Mouse (Mus musculus) liver, embryonic 13.5 days (tissue): ENCODE measurements around the gene Ubl3. TPM values are rescaled to one million over a fixed set of nuclear protein-coding genes. Genes with fewer than 3 reads are reported as not detected.

Experiments
- ATAC-seq: fragments of 200-750 bp; cut with Nextera tagmentation; 2 replicates; pipeline ENCODE4 v1.8.0; 2017; ENCODE audit warnings: low read depth, mild to moderate bottlenecking, moderate number of reproducible peaks, moderate library complexity
- DNase-seq: peaks from one replicate; pipeline ENCODE4 v3.0.0; 2022
- H3K27ac ChIP-seq: fragments of 300-500 bp; sonication (generic); 2 replicates; pipeline ENCODE4 v1.5.1; 2015; ENCODE audit warnings: moderate library complexity, mild to moderate bottlenecking, inconsistent platforms
- H3K27me3 ChIP-seq: fragments of 300-500 bp; sonication (generic); 2 replicates; pipeline ENCODE4 v1.6.1; 2015; ENCODE audit warnings: mild to moderate bottlenecking, inconsistent platforms
- H3K36me3 ChIP-seq: fragments of 300-500 bp; sonication (generic); 2 replicates; pipeline ENCODE4 v1.6.1; 2015; ENCODE audit warnings: mild to moderate bottlenecking, inconsistent platforms
- H3K4me1 ChIP-seq: fragments of 300-500 bp; sonication (generic); replicated peaks from 2 replicates; pipeline ENCODE4 v1.6.1; 2015; ENCODE audit warnings: inconsistent platforms
- H3K4me2 ChIP-seq: fragments of 300-500 bp; sonication (generic); 2 replicates; pipeline ENCODE4 v1.6.1; 2015; ENCODE audit warnings: inconsistent platforms, mild to moderate bottlenecking, moderate library complexity
- H3K4me3 ChIP-seq: fragments of 300-500 bp; sonication (generic); replicated peaks from 2 replicates; pipeline ENCODE4 v1.5.1; 2015; ENCODE audit warnings: mild to moderate bottlenecking, inconsistent platforms
- H3K9ac ChIP-seq: fragments of 300-500 bp; sonication (generic); 2 replicates; pipeline ENCODE4 v1.6.1; 2015; ENCODE audit warnings: mild to moderate bottlenecking, inconsistent platforms
- H3K9me3 ChIP-seq: fragments of 300-500 bp; sonication (generic); replicated peaks from 2 replicates; pipeline ENCODE4 v1.6.1; 2016; ENCODE audit warnings: inconsistent platforms
- WGBS: fragments of 180-500 bp; shearing (Covaris S2); methylation state at CpG from one replicate; pipeline ENCODE4 v1.1.7; 2015; ENCODE audit not compliant: insufficient replicate concordance; 5-methylcytosine and 5-hydroxymethylcytosine counted together
- polyA plus RNA-seq: library from polyadenylated mRNA; unstranded; fragments of >200 nt; fragmentation: Nextera tagmentation; extraction: Ambion mirVana; gene quantifications from 2 replicates; pipeline ENCODE4 v1.2.1, GENCODE M21; 2015

Gene Ubl3
- polyA plus RNA-seq, 1 experiment from 2014 or later = 18.5 TPM

DNA sequence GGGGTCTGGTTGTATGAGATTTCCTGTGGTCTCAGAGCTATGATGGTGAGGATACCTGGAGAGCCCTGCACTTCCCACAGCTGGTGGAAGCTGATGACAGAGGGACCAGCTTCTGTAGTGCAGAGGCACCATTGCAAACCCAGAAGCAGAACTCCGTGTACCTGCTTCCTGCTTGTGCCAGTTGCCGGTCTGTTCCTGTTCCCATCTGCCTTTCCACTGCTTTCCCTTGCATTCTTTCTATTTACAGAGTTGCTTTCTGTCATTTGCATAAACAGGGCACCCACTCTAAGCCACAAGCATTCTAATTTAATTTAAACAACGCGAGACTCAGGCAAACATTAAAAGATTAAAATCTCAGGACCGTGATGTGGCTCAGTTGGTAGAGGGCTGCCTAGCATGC is 53.0 kb downstream of the Ubl3 start:
- Histone ChIP-seq H3K9ac (no peak overlapping the region), H3K4me1 (peaks cover 10% of the 10 kb centered on the region), H3K27me3 (no peaks in the 10 kb centered on the region), H3K36me3 (no peaks in the 10 kb centered on the region), H3K4me3 (no peak overlapping the region), H3K27ac (no peak overlapping the region), H3K9me3 (no peaks in the 10 kb centered on the region), H3K4me2 (no peak overlapping the region)
- 58% methylated on average over 5 of the region's 5 CpGs for WGBS
- ATAC-seq (no peak), DNase-seq (no peak)

DNA sequence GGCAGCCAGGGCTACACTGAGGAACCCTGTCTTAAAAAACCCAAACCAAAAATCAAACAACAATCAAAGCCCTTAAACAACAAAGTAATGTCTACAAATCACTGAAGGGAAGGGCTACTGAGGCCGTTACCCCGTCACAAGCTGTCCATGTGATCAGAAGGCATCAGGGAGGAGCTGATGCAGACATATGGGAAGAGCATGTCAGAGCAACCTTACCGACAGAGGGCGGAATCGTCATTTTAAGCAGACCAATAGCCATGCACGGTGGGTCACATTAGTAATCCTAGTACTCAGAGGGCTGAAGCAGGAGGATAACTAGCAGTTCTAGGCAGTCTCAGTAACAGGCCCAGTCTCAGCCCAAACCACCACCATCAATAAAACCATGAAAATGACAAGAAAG is 56.6 kb downstream of the Ubl3 start:
- Histone ChIP-seq H3K4me3 (no peak overlapping the region), H3K36me3 (no peaks in the 10 kb centered on the region), H3K27me3 (no peaks in the 10 kb centered on the region), H3K9me3 (no peaks in the 10 kb centered on the region), H3K27ac (no peak overlapping the region), H3K4me1 (peaks cover 10% of the 10 kb centered on the region), H3K9ac (no peak overlapping the region), H3K4me2 (no peak overlapping the region)
- ATAC-seq = no peak
- DNase-seq = no peak
- WGBS = 66% methylated on average over 6 of the region's 6 CpGs

DNA sequence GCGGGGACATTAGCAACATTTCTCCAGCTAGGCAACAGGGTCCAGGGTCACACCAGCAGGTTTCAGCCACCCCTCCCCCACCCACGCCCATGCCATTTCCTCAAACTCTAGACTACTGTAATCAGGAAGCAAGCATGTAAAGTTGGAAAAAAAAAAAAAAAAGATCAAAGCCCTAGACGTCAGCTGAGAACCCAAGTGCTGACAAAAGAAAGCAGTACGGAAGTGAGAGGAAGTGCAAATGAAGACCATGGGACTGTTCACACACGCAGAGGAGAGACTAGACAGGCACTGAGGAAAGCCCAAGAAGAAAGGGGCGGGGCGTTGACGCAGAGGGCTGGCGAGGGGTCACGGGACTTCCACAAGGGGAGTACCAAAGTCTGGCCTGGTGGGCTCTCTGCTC is 57.4 kb downstream of the Ubl3 start:
- DNase-seq = peak; percentile 20
- Histone ChIP-seq H3K9ac (no peak overlapping the region), H3K4me2 (peak overlapping the region; percentile 35), H3K27me3 (no peaks in the 10 kb centered on the region), H3K36me3 (no peaks in the 10 kb centered on the region), H3K4me1 (peaks cover 10% of the 10 kb centered on the region), H3K27ac (no peak overlapping the region), H3K9me3 (no peaks in the 10 kb centered on the region), H3K4me3 (no peak overlapping the region)
- WGBS = 10% methylated on average over 10 of the region's 10 CpGs
- peak; percentile 47 for ATAC-seq

DNA sequence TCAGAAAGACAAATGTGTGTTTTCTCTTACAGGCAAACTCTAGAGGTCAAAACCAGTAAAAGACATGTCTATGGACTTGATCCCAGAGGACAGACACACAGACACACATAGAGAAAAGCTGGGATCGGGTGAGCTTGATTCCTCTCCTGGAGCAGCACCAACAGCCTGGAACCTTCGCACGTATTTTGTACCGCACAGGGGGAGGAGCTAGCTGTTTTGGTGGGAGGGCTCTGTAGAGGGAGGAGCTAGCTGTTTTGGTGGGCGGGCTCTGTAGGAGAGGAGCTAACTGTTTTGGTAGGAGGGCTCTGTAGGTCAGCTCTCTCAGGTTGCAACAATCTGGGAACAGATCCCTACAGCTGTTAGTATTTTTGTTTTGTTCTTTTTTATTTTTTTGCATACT is 58.3 kb downstream of the Ubl3 start:
- 62% methylated on average over 5 of the region's 5 CpGs for whole genome bisulfite sequencing
- Histone ChIP-seq H3K27ac (no peak overlapping the region), H3K4me3 (no peak overlapping the region), H3K4me1 (peaks cover 5% of the 10 kb centered on the region), H3K9ac (no peak overlapping the region), H3K36me3 (no peaks in the 10 kb centered on the region), H3K4me2 (no peak overlapping the region), H3K9me3 (no peaks in the 10 kb centered on the region), H3K27me3 (no peaks in the 10 kb centered on the region)
- DNase-seq = no peak
- no peak for ATAC-seq

DNA sequence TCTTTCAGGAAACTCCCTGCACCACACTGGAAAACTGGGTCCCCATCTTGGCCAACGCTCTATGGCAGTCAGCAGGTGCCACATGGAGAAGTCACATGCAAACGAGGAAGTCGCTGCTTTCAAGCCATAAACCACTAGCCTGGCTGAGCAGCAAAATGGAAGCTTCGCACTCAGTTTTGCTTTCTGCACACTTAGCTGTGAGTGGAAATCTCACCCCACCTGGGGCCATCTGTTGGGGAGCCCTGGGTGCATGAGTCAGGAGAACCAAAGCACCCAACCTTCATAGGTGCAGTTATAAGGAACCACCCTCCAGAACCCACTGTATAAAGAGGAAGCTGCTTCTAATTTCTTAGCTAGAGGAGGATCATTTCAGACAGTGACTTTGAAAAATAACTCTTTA is 59.6 kb downstream of the Ubl3 start:
- Histone ChIP-seq H3K27me3 (no peaks in the 10 kb centered on the region), H3K4me1 (peaks cover 5% of the 10 kb centered on the region), H3K9ac (no peak overlapping the region), H3K36me3 (no peaks in the 10 kb centered on the region), H3K4me2 (no peak overlapping the region), H3K9me3 (no peaks in the 10 kb centered on the region), H3K27ac (no peak overlapping the region), H3K4me3 (no peak overlapping the region)
- DNase-seq (no peak), ATAC-seq (no peak)
- 60% methylated on average over 4 of the region's 4 CpGs for WGBS

DNA sequence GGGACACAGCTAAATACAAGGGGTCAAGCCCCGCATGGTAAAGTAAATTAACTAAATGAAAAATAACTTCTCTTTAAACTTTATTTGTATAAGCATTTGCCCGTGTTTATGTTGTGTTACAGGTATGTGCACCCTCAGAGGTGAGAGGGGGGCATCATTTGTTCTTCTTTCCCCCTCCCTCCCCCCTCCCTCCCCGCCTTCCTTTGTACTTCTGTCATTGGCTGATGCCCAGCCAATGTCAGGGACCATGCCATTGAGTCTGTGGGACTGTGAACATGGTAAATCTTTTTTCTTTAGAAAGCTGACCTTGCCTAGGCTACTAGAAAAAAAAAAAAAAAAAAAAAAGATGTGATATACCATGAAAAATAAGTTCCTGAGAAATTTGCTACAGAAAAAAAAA is 62.2 kb downstream of the Ubl3 start:
- no peak overlapping the region for H3K4me2 ChIP-seq
- H3K27me3 ChIP-seq = no peaks in the 10 kb centered on the region
- no peaks in the 10 kb centered on the region for H3K36me3 ChIP-seq
- no peak overlapping the region for H3K27ac ChIP-seq
- H3K9ac ChIP-seq = no peak overlapping the region
- DNase-seq = no peak
- no peaks in the 10 kb centered on the region for H3K9me3 ChIP-seq
- WGBS = 61% methylated on average over 3 of the region's 3 CpGs
- no peak overlapping the region for H3K4me3 ChIP-seq
- no peak for ATAC-seq
- H3K4me1 ChIP-seq = peaks cover 3% of the 10 kb centered on the region

DNA sequence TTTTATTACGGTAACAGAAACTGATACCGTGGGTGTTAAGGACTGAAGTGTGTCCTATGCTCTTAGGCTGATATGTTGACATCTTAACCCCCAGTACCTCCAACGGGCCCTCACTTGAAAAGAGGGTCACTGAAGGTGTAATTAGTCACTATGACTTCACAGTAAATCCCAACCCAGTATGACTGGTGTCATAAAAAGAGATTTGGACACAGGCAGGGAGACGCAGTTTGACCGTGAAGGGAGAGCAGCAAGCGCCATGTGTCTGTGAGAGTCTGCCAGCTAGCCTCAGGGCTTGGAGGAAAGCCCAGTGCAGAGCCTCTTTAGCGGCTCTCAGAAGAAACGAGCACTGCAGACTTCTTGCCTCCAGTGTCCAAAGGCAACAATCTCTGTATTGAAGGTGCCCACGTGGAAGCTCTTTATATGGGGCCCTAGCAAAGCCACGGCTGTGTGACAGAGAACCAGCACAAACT is 62.8 kb downstream of the Ubl3 start:
- Histone ChIP-seq H3K27me3 (no peaks in the 10 kb centered on the region), H3K9me3 (no peaks in the 10 kb centered on the region), H3K4me3 (no peak overlapping the region), H3K4me1 (no peaks in the 10 kb centered on the region), H3K9ac (no peak overlapping the region), H3K27ac (no peak overlapping the region), H3K4me2 (no peak overlapping the region), H3K36me3 (no peaks in the 10 kb centered on the region)
- ATAC-seq = no peak
- 55% methylated on average over 10 of the region's 10 CpGs for WGBS
- DNase-seq = no peak

DNA sequence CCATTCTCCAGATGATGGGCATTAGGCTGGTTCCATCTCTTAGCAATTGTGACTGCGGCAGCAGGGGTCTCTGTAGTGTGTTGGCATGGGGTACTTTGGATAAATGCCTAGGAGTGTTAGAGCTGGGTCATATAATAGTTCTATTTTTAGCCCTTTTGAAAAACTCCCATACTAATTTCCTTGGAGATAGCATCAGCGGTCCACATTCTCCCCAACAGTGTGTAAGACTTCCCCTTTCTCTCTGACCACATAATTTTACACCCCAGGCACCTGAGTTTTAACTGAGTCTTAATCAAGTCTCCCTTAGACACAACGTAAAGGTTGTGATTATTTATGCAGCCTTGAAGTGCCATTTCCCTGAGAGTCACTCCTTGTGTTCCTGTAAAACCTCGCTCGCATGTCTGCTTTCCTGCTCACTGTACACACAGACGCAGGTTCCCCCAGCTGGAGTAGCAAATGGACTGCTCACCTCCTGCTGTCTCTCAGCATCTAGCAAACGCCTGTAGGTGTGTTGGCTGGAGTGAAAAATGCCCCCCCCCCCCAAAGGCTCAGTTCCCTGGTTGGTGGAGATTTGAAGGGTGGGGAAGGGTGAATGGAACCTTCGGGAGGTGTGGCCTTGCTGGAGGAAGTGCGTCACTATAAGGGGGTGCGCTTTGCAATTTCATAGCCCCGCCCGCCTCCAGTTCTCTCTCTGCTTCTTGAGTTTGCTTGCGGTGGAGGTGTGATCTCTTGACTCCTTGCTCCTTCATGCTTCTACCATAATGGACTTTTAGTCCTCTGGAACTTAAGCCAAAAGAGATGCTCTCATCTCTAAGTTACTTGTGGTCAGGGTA is 63.5 kb downstream of the Ubl3 start:
- ATAC-seq (peak; percentile 53; the same call in 1 of the 2 replicates), DNase-seq (no peak)
- WGBS = 48% methylated on average over 13 of the region's 13 CpGs
- H3K36me3 ChIP-seq = no peaks in the 10 kb centered on the region
- no peak overlapping the region for H3K4me3 ChIP-seq
- H3K4me2 ChIP-seq = peak overlapping the region; percentile 24
- H3K4me1 ChIP-seq = no peaks in the 10 kb centered on the region
- no peaks in the 10 kb centered on the region for H3K27me3 ChIP-seq
- no peak overlapping the region for H3K9ac ChIP-seq
- no peaks in the 10 kb centered on the region for H3K9me3 ChIP-seq
- H3K27ac ChIP-seq = no peak overlapping the region

DNA sequence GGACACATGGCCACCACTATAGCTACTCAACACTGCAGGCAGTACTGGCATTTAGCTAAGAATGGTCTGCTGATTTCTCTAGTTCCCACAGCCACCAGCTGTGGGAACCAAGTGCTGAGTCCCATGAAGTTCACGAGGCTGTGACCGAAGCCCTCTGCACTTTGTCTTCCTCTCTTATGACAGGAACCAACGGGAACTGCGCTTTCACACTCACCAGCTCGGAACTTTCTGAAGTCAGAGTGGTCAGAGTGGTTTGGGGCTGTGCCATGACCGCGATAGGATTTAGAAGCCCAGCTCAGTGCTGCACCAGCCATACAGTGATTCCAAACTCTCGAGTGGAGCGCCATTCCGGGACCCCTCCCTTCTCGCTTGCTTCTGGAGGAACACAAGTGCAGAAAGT is 66.4 kb downstream of the Ubl3 start:
- Histone ChIP-seq H3K9me3 (no peaks in the 10 kb centered on the region), H3K4me1 (no peaks in the 10 kb centered on the region), H3K4me2 (no peak overlapping the region), H3K4me3 (no peak overlapping the region), H3K9ac (no peak overlapping the region), H3K36me3 (no peaks in the 10 kb centered on the region), H3K27ac (no peak overlapping the region), H3K27me3 (no peaks in the 10 kb centered on the region)
- WGBS = 65% methylated on average over 11 of the region's 11 CpGs
- DNase-seq (no peak), ATAC-seq (no peak)

DNA sequence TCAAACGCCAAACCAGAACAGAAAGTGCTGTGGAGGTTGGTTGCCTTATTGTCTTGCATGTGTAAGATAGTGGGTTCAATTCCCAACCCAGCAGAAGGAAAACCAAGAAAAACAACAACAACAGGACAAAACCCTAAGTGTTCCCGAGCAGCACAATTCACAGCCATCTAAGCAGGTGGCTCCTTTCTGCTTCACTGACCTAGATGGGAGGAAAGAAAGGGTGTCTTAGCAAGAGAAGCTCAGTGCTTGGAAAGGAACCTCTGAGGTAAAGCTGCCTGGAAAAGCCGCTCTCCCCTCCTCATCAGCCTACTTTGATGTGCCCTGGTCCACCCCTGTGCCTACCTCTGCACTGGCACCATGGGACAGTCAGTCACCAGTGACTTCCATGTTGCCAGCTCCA is 70.8 kb downstream of the Ubl3 start:
- H3K4me3 ChIP-seq = no peak overlapping the region
- H3K9ac ChIP-seq = no peak overlapping the region
- H3K27me3 ChIP-seq = no peaks in the 10 kb centered on the region
- H3K9me3 ChIP-seq = no peaks in the 10 kb centered on the region
- ATAC-seq (no peak), DNase-seq (no peak)
- H3K4me1 ChIP-seq = no peaks in the 10 kb centered on the region
- H3K36me3 ChIP-seq = no peaks in the 10 kb centered on the region
- H3K27ac ChIP-seq = no peak overlapping the region
- no peak overlapping the region for H3K4me2 ChIP-seq
- WGBS = 57% methylated on average over 3 of the region's 3 CpGs

DNA sequence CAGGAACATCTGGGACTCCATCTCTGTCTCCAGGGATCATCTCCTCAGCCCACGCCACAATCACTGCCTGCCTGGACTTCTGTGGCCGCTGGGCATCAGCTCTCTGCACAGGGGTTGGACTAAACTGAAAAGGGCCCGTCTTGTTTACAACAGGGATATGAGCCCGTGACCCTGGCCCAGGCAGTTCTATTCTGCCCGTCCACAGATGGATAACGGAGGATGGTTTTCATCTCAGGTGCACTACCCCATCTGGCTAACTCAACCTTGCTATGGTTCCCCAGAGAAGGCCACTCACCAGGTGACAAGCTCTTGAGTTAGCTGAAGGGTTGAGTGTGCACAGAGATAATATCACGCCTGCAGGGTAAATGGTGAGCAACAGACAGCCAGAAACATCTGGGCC is 78.2 kb downstream of the Ubl3 start:
- WGBS = 55% methylated on average over 7 of the region's 7 CpGs
- H3K4me3 ChIP-seq = no peak overlapping the region
- H3K36me3 ChIP-seq = no peaks in the 10 kb centered on the region
- no peaks in the 10 kb centered on the region for H3K9me3 ChIP-seq
- no peaks in the 10 kb centered on the region for H3K4me1 ChIP-seq
- no peak overlapping the region for H3K4me2 ChIP-seq
- no peaks in the 10 kb centered on the region for H3K27me3 ChIP-seq
- DNase-seq (no peak), ATAC-seq (no peak)
- H3K9ac ChIP-seq = no peak overlapping the region
- H3K27ac ChIP-seq = no peak overlapping the region
